Mouse (Mus musculus) stomach, postnatal 0 days (tissue): ENCODE measurements at regions not wholly inside any gene's neighbourhood (a gene's known extent, or its start where the extent isn't known, plus 50 kb on each side); places are given as distances from the start of the nearest gene placed in this dataset.

ENCODE experiments used
- CTCF ChIP-seq: IDR thresholded peaks from 2 replicates; pipeline ENCODE4 v1.5.1; 2016; ENCODE audit warnings: antibody characterized with exemption, low read depth, mild to moderate bottlenecking, moderate library complexity
- EP300 ChIP-seq: optimal IDR thresholded peaks from 2 replicates; pipeline ENCODE3; 2016; ENCODE audit warnings: antibody characterized with exemption

DNA sequence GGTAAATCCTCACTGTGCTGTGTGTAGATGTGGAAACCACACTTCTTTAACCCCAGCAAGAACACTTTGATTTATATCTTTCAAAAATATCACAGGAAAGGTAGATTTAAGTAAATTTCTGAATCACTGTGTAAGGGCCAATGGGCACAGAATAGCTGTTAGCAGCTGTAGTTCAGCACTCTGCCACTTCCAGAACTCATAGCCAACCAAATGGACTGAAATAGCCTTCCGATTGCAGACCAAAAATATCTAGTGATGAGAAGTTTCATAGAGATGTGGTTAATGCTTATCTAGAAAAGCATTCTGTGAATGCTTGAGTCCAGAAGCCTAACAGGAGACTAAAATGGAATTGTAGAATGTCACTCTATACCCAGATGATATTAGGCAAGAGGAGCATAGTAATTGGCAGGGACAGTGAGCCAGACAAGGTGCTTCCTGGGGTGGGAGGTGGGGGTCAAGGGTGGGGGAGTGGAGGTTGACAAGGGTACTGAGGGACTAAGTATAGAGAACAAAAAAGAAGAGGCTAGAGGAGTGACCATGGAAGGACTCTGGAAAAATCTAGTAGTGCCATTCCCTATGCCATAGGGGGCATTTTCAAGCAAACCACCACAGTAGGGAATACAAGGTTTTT is 669.6 kb upstream of the Adam24 start:
- TF ChIP-seq CTCF (no peak), EP300 (no peak)
